Mouse (Mus musculus) central nervous system, embryonic 14 days (tissue): ENCODE measurements around the gene Mtmr1. TPM values are rescaled to one million over a fixed set of nuclear protein-coding genes. Genes with fewer than 3 reads are reported as not detected.

Experiments used
- polyA plus RNA-seq: library from polyadenylated mRNA; depleted of rRNA; stranded (reverse); fragments of >200 nt; gene quantifications from 2 replicates; pipeline ENCODE4 v1.2.3, GENCODE M21; 2012; rRNA removed

The Mtmr1 gene
- polyA plus RNA-seq: 17.6 and 19.1 TPM in 2 replicates

GRCm38 (mm10) chrX:71364554-71364991 is at the start of gene Mtmr1:
TSS of gene Mtmr1 (plus strand) at chrX:71364760.

Other genes starting within 250 kb of the Mtmr1 start
- gene Mtm1, start 154.0 kb upstream of the Mtmr1 start, polyA plus RNA-seq: 3.5 and 4.1 TPM in 2 replicates
- gene Cd99l2, start 128.1 kb downstream of the Mtmr1 start, polyA plus RNA-seq: 53.6 and 58.4 TPM in 2 replicates
- gene Hmgb3, start 191.2 kb downstream of the Mtmr1 start, polyA plus RNA-seq: 395 and 463 TPM in 2 replicates